In genomic region chr5:139364911-139365571, GRCm38 (mm10) we compare ENCODE assay signal across 7 mouse cellular contexts. TPM values are rescaled to one million over a fixed set of nuclear protein-coding genes. Genes with fewer than 3 reads are reported as not detected.
DNase-seq lines count a peak whose midpoint lies in the region; ATAC-seq and TF ChIP-seq lines count a peak whose summit lies in the region.

No protein-coding gene starts in this region.

- H3K36me3 ChIP-seq in spleen, adult 2 months (ENCODE audit: control insufficient read depth, insufficient read depth, low read length): no peaks in the 10 kb centered on the region
- no peaks in the 10 kb centered on the region for H3K36me3 ChIP-seq in hindbrain, embryonic 11.5 days (ENCODE audit: control insufficient read depth, insufficient read depth, low read length)
- H3K36me3 ChIP-seq in liver, postnatal 0 days (replicated peaks; ENCODE audit: insufficient read depth, low read length): no peaks in the 10 kb centered on the region
- no peaks in the 10 kb centered on the region for H3K36me3 ChIP-seq in stomach, embryonic 16.5 days (ENCODE audit: control insufficient read depth, insufficient read depth, low read length)

- no peak for TF ChIP-seq POLR2A in spleen, adult 2 months (IDR thresholded peaks at IDR 0.05; ENCODE audit: low read depth, low read length)

- no peak for ATAC-seq in hindbrain, embryonic 11.5 days (ENCODE audit: low FRiP score)
- ATAC-seq in liver, postnatal 0 days: peak; percentile 9
- ATAC-seq in stomach, embryonic 16.5 days (ENCODE audit: insufficient read depth, low FRiP score): no peak

- peaks cover 45% of the 10 kb centered on the region for H3K4me1 ChIP-seq in spleen, adult 2 months (ENCODE audit: control insufficient read depth, insufficient read depth, insufficient read length)
- no peaks in the 10 kb centered on the region; the same call in 1 of the 2 replicates for H3K4me1 ChIP-seq in hindbrain, embryonic 11.5 days (replicated peaks; ENCODE audit: control insufficient read depth, insufficient read depth, low read length)
- peaks cover 56% of the 10 kb centered on the region for H3K4me1 ChIP-seq in liver, postnatal 0 days (ENCODE audit: insufficient read depth)
- peaks cover 12% of the 10 kb centered on the region for H3K4me1 ChIP-seq in stomach, embryonic 16.5 days (ENCODE audit: control insufficient read depth, insufficient read depth, low read length)

- H3K9ac ChIP-seq in hindbrain, embryonic 11.5 days (ENCODE audit: low read depth, low read length): no peak overlapping the region; the same call in 1 of the 2 replicates
- H3K9ac ChIP-seq in liver, postnatal 0 days (replicated peaks): peak overlapping the region; percentile 16; the same call in 1 of the 2 replicates
- H3K9ac ChIP-seq in stomach, embryonic 16.5 days (ENCODE audit: low read length): peak overlapping the region; percentile 60

- TF ChIP-seq CTCF in spleen, adult 2 months (IDR thresholded peaks at IDR 0.05; ENCODE audit: extremely low read depth, insufficient read depth, insufficient read length, insufficient replicate concordance): no peak
- no peak for TF ChIP-seq CTCF in liver, postnatal 0 days (IDR thresholded peaks at IDR 0.05; ENCODE audit: low read depth)

- peak overlapping the region; percentile 60 for H3K27ac ChIP-seq in spleen, adult 2 months (ENCODE audit: insufficient read depth, low read length)
- peak overlapping the region; percentile 48; the same call in 1 of the 2 replicates for H3K27ac ChIP-seq in hindbrain, embryonic 11.5 days (ENCODE audit: low read depth, low read length)
- peak overlapping the region; percentile 81 for H3K27ac ChIP-seq in liver, postnatal 0 days (ENCODE audit: low read depth)
- H3K27ac ChIP-seq in stomach, embryonic 16.5 days (ENCODE audit: low read length): peak overlapping the region; percentile 49; the same call in 1 of the 2 replicates

- H3K4me2 ChIP-seq in hindbrain, embryonic 11.5 days (replicated peaks; ENCODE audit: low read depth, low read length): no peak overlapping the region
- H3K4me2 ChIP-seq in liver, postnatal 0 days (ENCODE audit: low read depth, low read length): peak overlapping the region; percentile 56
- no peak overlapping the region for H3K4me2 ChIP-seq in stomach, embryonic 16.5 days (ENCODE audit: low read depth, low read length)

- H3K9me3 ChIP-seq in hindbrain, embryonic 11.5 days (ENCODE audit: control insufficient read depth, low read length): no peaks in the 10 kb centered on the region
- no peaks in the 10 kb centered on the region for H3K9me3 ChIP-seq in liver, postnatal 0 days (ENCODE audit: low read length)
- no peaks in the 10 kb centered on the region for H3K9me3 ChIP-seq in stomach, embryonic 16.5 days (replicated peaks; ENCODE audit: control insufficient read depth, low read length)

- no peak for DNase-seq in spleen, adult 2 months (ENCODE audit: low read depth in 1 of 2, low spot score in 2 of 2)
- no peak for DNase-seq in spleen, postnatal 10 days (ENCODE audit: low spot score in 2 of 2)
- no peak for DNase-seq in hindbrain, embryonic 11.5 days (ENCODE audit: low spot score)
- DNase-seq in liver, postnatal 0 days: no peak
- no peak for DNase-seq in ovary, postnatal 36 days (ENCODE audit: low spot score)
- no peak for DNase-seq in embryo, embryonic 10.5 days (ENCODE audit: low spot score)

- WGBS in spleen, adult 2 months: 40% methylated on average over 5 of the region's 5 CpGs
- 32% methylated on average over 5 of the region's 5 CpGs for WGBS in hindbrain, embryonic 11.5 days
- WGBS in liver, postnatal 0 days (ENCODE audit: insufficient replicate concordance): 27% methylated on average over 5 of the region's 5 CpGs
- WGBS in stomach, embryonic 16.5 days: 31% methylated on average over 5 of the region's 5 CpGs

- TF ChIP-seq EP300 in liver, postnatal 0 days (IDR thresholded peaks at IDR 0.05; ENCODE audit: low read depth): no peak

- H3K27me3 ChIP-seq in spleen, adult 2 months (ENCODE audit: control insufficient read depth, insufficient read depth, low read length): no peaks in the 10 kb centered on the region
- H3K27me3 ChIP-seq in hindbrain, embryonic 11.5 days (ENCODE audit: control insufficient read depth, insufficient read depth, low read length): no peaks in the 10 kb centered on the region; the same call in 1 of the 2 replicates
- no peaks in the 10 kb centered on the region for H3K27me3 ChIP-seq in liver, postnatal 0 days (ENCODE audit: insufficient read depth, low read length)
- H3K27me3 ChIP-seq in stomach, embryonic 16.5 days (ENCODE audit: control insufficient read depth, insufficient read depth, low read length): no peaks in the 10 kb centered on the region

- H3K4me3 ChIP-seq in spleen, adult 2 months (ENCODE audit: extremely low read depth, insufficient read depth, insufficient read length): no peak overlapping the region
- H3K4me3 ChIP-seq in hindbrain, embryonic 11.5 days (ENCODE audit: low read depth, low read length): no peak overlapping the region
- H3K4me3 ChIP-seq in liver, postnatal 0 days (ENCODE audit: low read depth, low read length): no peak overlapping the region
- H3K4me3 ChIP-seq in stomach, embryonic 16.5 days (replicated peaks; ENCODE audit: low read length): no peak overlapping the region

RNA-seq across cellular contexts. Expression of gene Gpr146, which starts 12.5 kb away (rescaled TPM):
- 32.2 and 36.3 TPM in 2 replicates for polyA plus RNA-seq in spleen, adult 2 months (2012; rRNA removed)
- 1.8 TPM in 2 replicates for polyA plus RNA-seq in hindbrain, embryonic 11.5 days (2014; fragmentation: Nextera tagmentation; extraction: Ambion mirVana)
- polyA plus RNA-seq in liver, postnatal 0 days (2015; fragmentation: Nextera tagmentation; extraction: Ambion mirVana): 14.5 and 14.7 TPM in 2 replicates
- 3.1 and 4.2 TPM in 2 replicates for polyA plus RNA-seq in stomach, embryonic 16.5 days (2015; fragmentation: Nextera tagmentation; extraction: Ambion mirVana)

RNA-seq across cellular contexts. Expression of gene Cyp2w1, which starts 12.6 kb away (rescaled TPM):
- polyA plus RNA-seq in spleen, adult 2 months (2012; rRNA removed): not detected in 2 replicates
- polyA plus RNA-seq in hindbrain, embryonic 11.5 days (2014; fragmentation: Nextera tagmentation; extraction: Ambion mirVana): not detected in 2 replicates
- not detected in 2 replicates for polyA plus RNA-seq in liver, postnatal 0 days (2015; fragmentation: Nextera tagmentation; extraction: Ambion mirVana)
- polyA plus RNA-seq in stomach, embryonic 16.5 days (2015; fragmentation: Nextera tagmentation; extraction: Ambion mirVana): 11.4 and 11.5 TPM in 2 replicates

RNA-seq across cellular contexts. Expression of gene Cox19, which starts 13.8 kb away (rescaled TPM):
- polyA plus RNA-seq in spleen, adult 2 months (2012; rRNA removed): 27.2 and 36.2 TPM in 2 replicates
- polyA plus RNA-seq in hindbrain, embryonic 11.5 days (2014; fragmentation: Nextera tagmentation; extraction: Ambion mirVana): 127 and 129 TPM in 2 replicates
- polyA plus RNA-seq in liver, postnatal 0 days (2015; fragmentation: Nextera tagmentation; extraction: Ambion mirVana): 34.4 and 37.1 TPM in 2 replicates
- 107 and 114 TPM in 2 replicates for polyA plus RNA-seq in stomach, embryonic 16.5 days (2015; fragmentation: Nextera tagmentation; extraction: Ambion mirVana)

RNA-seq across cellular contexts. Expression of gene Adap1, which starts 39.6 kb away (rescaled TPM):
- polyA plus RNA-seq in spleen, adult 2 months (2012; rRNA removed): 23.2 and 29.5 TPM in 2 replicates
- polyA plus RNA-seq in hindbrain, embryonic 11.5 days (2014; fragmentation: Nextera tagmentation; extraction: Ambion mirVana): 2.1 and 4.0 TPM in 2 replicates
- 3.7 and 4.3 TPM in 2 replicates for polyA plus RNA-seq in liver, postnatal 0 days (2015; fragmentation: Nextera tagmentation; extraction: Ambion mirVana)
- 2.4 and 2.6 TPM in 2 replicates for polyA plus RNA-seq in stomach, embryonic 16.5 days (2015; fragmentation: Nextera tagmentation; extraction: Ambion mirVana)

RNA-seq across cellular contexts. Expression of gene C130050O18Rik, which starts 40.0 kb away (rescaled TPM):
- 8.1 and 11.9 TPM in 2 replicates for polyA plus RNA-seq in spleen, adult 2 months (2012; rRNA removed)
- 0.11 and 0.32 TPM in 2 replicates for polyA plus RNA-seq in hindbrain, embryonic 11.5 days (2014; fragmentation: Nextera tagmentation; extraction: Ambion mirVana)
- polyA plus RNA-seq in liver, postnatal 0 days (2015; fragmentation: Nextera tagmentation; extraction: Ambion mirVana): 1.9 and 2.0 TPM in 2 replicates
- 0.80 and 1.2 TPM in 2 replicates for polyA plus RNA-seq in stomach, embryonic 16.5 days (2015; fragmentation: Nextera tagmentation; extraction: Ambion mirVana)

Comparison
In these comparisons a context has a peak if more than half of its experiments do, and no peak if none do; other contexts are left out.
1. RNA of gene Cyp2w1, which starts 12.6 kb away (polyA plus RNA-seq): 11.4 to 11.5 TPM in stomach, embryonic 16.5 days; not detected in hindbrain, embryonic 11.5 days, not detected in spleen, adult 2 months and not detected in liver, postnatal 0 days; every median in the first group is over 10 times any median in the second.
2. Peak in every context shown above with its lines, with median percentiles within 50 percentile points of each other: H3K27ac ChIP-seq.